Comparison of ENCODE assay signal across 11 mouse cellular contexts in genomic region chr9:23062057-23062655, GRCm38 (mm10).
DNase-seq lines count a peak whose midpoint lies in the region; ATAC-seq lines count a peak whose summit lies in the region.
"Had no signal": no experiment of that assay in that cellular context is flagged by ENCODE, and none has a peak within 500 bp of the region (broad histone marks: within the 10 kb centered on the region; RNA-seq: fewer than 3 reads in every experiment).

No protein-coding gene starts in this region.

- DNase-seq in kidney, postnatal 14 days, result no peak
- peak; percentile 30 for DNase-seq in forelimb bud, embryonic 11.5 days (ENCODE audit: low read depth, low spot score)
- no peak for DNase-seq in spleen, adult 12 weeks (ENCODE audit: low spot score)
- no peak for DNase-seq in adipocyte (ENCODE audit: low spot score)
- DNase-seq: cerebellum, adult 9-10 months; kidney, adult 18-20 months had no signal

- H3K4me1 ChIP-seq in kidney, embryonic 16.5 days (ENCODE audit: insufficient read depth, low read length), result peaks cover 25% of the 10 kb centered on the region
- H3K4me1 ChIP-seq in embryonic facial prominence, embryonic 13.5 days, result peaks cover 25% of the 10 kb centered on the region
- peaks cover 20% of the 10 kb centered on the region for H3K4me1 ChIP-seq in midbrain, embryonic 15.5 days
- H3K4me1 ChIP-seq: liver, embryonic 12.5 days had no signal

- peak overlapping the region; percentile 67 for H3K27ac ChIP-seq in kidney, embryonic 16.5 days (ENCODE audit: low read length)
- peak overlapping the region; percentile 13 for H3K27ac ChIP-seq in embryonic facial prominence, embryonic 13.5 days
- peak overlapping the region; percentile 39 for H3K27ac ChIP-seq in midbrain, embryonic 15.5 days
- H3K27ac ChIP-seq: liver, embryonic 12.5 days had no signal

- H3K9ac ChIP-seq in kidney, embryonic 16.5 days (replicated peaks; ENCODE audit: low read length), result no peak overlapping the region
- no peak overlapping the region for H3K9ac ChIP-seq in embryonic facial prominence, embryonic 13.5 days
- no peak overlapping the region for H3K9ac ChIP-seq in midbrain, embryonic 15.5 days
- H3K9ac ChIP-seq: heart, embryonic 12.5 days; liver, embryonic 12.5 days had no signal

- 44% methylated on average over 8 of the region's 8 CpGs for WGBS in kidney, embryonic 16.5 days
- 31% methylated on average over 8 of the region's 8 CpGs for WGBS in embryonic facial prominence, embryonic 13.5 days
- 21% methylated on average over 8 of the region's 8 CpGs for WGBS in midbrain, embryonic 15.5 days

- no peaks in the 10 kb centered on the region for H3K27me3 ChIP-seq in kidney, embryonic 16.5 days (ENCODE audit: insufficient read depth, low read length)
- peaks cover 70% of the 10 kb centered on the region for H3K27me3 ChIP-seq in embryonic facial prominence, embryonic 13.5 days
- H3K27me3 ChIP-seq in midbrain, embryonic 15.5 days (replicated peaks), result 0 out of 2 replicates have a peak, but pooled peaks cover 3% of the 10 kb centered on the region
- H3K27me3 ChIP-seq: heart, embryonic 12.5 days; liver, embryonic 12.5 days had no signal

- H3K36me3 ChIP-seq in kidney, embryonic 16.5 days (ENCODE audit: insufficient read depth, low read length), result no peaks in the 10 kb centered on the region
- H3K36me3 ChIP-seq in embryonic facial prominence, embryonic 13.5 days, result no peaks in the 10 kb centered on the region
- no peaks in the 10 kb centered on the region for H3K36me3 ChIP-seq in midbrain, embryonic 15.5 days (replicated peaks)
- H3K36me3 ChIP-seq: heart, embryonic 12.5 days; liver, embryonic 12.5 days had no signal

- no peak overlapping the region for H3K4me3 ChIP-seq in kidney, embryonic 16.5 days (ENCODE audit: low read length)
- no peak overlapping the region for H3K4me3 ChIP-seq in embryonic facial prominence, embryonic 13.5 days
- no peak overlapping the region for H3K4me3 ChIP-seq in midbrain, embryonic 15.5 days
- H3K4me3 ChIP-seq: heart, embryonic 12.5 days; liver, embryonic 12.5 days had no signal

- ATAC-seq in kidney, embryonic 16.5 days (ENCODE audit: low FRiP score, low TSS enrichment), result no peak
- no peak for ATAC-seq in embryonic facial prominence, embryonic 13.5 days (ENCODE audit: insufficient number of reproducible peaks, insufficient read depth, low FRiP score, low TSS enrichment, low read depth)
- peak; percentile 65 for ATAC-seq in midbrain, embryonic 15.5 days (replicated peaks)
- ATAC-seq: liver, embryonic 12.5 days had no signal

- H3K4me2 ChIP-seq in kidney, embryonic 16.5 days (replicated peaks; ENCODE audit: low read depth, low read length), result no peak overlapping the region
- no peak overlapping the region; the same call in 1 of the 2 replicates for H3K4me2 ChIP-seq in embryonic facial prominence, embryonic 13.5 days
- H3K4me2 ChIP-seq in midbrain, embryonic 15.5 days, result no peak overlapping the region
- H3K4me2 ChIP-seq: heart, embryonic 12.5 days; liver, embryonic 12.5 days had no signal

- H3K9me3 ChIP-seq in kidney, embryonic 16.5 days (ENCODE audit: low read length), result no peaks in the 10 kb centered on the region
- no peaks in the 10 kb centered on the region for H3K9me3 ChIP-seq in embryonic facial prominence, embryonic 13.5 days
- no peaks in the 10 kb centered on the region for H3K9me3 ChIP-seq in midbrain, embryonic 15.5 days
- H3K9me3 ChIP-seq: heart, embryonic 12.5 days; liver, embryonic 12.5 days had no signal

Comparison
In these comparisons a context has a peak if more than half of its experiments do, and no peak if none do; other contexts are left out.
1. H3K27ac ChIP-seq: peak in every context shown above with its lines; median percentile 67 in kidney, embryonic 16.5 days; 39 in midbrain, embryonic 15.5 days; 13 in embryonic facial prominence, embryonic 13.5 days.